Mouse (Mus musculus): ENCODE results near the gene Cd3eap. TPM values are rescaled to one million over a fixed set of nuclear protein-coding genes. Genes with fewer than 3 reads are reported as not detected.

Cd3eap gene
- polyA plus RNA-seq, 1 experiment: 5.2 TPM

DNA sequence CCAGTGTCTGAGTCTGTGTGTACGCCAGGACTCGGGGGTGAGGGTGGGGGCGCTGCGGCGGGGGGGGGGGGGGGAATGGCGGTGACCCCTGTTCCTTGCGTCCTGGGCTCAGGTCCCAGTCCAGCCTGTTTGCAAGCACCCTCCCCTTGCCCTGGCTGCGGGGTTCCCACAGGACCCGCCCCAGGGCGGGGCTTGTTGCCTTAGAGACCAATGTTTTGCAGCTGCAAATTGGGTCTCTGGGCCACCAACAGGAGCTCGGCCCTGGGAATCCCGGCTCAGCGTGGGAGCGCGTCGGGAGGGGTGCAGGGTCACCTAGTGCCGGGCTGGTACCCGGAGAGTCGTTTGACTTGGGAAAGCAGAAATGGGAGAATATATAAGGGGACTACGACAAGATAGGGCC, 32.9 kb downstream of the Cd3eap start:
- DNase-seq: peak; percentile 92
- H3K4me3 ChIP-seq (replicated peaks; ENCODE audit: extremely low read depth, low read depth, low read length): no peak overlapping the region
- H3K4me1 ChIP-seq (ENCODE audit: control insufficient read depth, insufficient read depth, low read length): peaks cover 6% of the 10 kb centered on the region
- TF ChIP-seq POLR2A (IDR thresholded peaks at IDR 0.05; ENCODE audit: borderline replicate concordance, extremely low read depth, low read depth, low read length): 0 out of 2 replicates have a peak, but pooled peaks have one; percentile 27
- TF ChIP-seq CTCF (IDR thresholded peaks at IDR 0.05; ENCODE audit: insufficient read depth, low read length): no peak
- under 1% methylated on average over 20 of the region's 20 CpGs for WGBS

DNA sequence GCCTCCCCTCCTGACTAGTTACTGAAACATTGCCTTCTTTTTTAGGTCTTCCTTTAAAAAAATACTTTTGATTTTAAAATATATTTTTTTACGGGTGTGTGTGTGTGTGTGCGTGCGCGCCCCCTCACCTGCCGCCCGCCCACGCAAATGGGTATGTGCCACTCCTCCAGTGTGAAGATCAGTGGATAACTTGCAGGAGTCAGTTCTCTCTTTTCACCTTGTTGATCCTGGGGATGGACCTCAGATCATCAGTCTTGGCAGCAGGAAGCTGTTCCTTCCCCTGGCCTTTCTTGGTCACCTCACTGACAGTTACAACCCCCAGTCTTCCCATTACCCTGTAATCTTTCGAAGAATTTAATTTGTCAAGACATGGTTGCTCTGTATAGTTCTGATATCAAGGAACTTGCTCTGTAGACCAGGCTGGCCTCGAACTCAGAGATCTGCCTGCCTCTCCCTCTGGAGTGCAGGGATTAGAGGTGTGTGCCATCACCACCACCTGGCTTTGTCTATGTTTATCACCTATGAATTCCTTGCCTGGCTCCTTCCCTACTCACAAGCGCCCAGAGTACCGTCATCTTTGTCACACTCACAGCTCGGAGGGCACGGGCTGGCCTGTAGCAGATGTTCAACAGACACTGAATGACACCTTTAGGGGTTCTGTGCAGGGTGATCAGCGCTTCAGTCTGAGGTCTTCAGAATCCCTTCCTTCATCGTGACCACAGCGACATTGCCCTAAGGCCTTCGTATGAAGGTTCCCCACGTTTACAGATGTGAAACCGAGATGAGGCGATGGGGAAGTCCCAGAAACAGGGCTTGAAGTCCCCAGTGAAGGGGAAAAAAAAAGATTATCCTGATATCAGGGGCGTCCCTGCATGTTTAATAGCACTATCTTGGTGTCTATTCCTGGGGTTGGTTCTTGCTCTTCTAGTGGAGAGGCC, 33.8 kb downstream of the Cd3eap start:
- no peak for DNase-seq
- TF ChIP-seq POLR2A (IDR thresholded peaks at IDR 0.05; ENCODE audit: borderline replicate concordance, extremely low read depth, low read depth, low read length) (no peak), CTCF (IDR thresholded peaks at IDR 0.05; ENCODE audit: insufficient read depth, low read length) (no peak)
- 67% methylated on average over 21 of the region's 21 CpGs for WGBS
- Histone ChIP-seq H3K4me1 (ENCODE audit: control insufficient read depth, insufficient read depth, low read length) (peaks cover 6% of the 10 kb centered on the region), H3K4me3 (replicated peaks; ENCODE audit: extremely low read depth, low read depth, low read length) (no peak overlapping the region)

DNA sequence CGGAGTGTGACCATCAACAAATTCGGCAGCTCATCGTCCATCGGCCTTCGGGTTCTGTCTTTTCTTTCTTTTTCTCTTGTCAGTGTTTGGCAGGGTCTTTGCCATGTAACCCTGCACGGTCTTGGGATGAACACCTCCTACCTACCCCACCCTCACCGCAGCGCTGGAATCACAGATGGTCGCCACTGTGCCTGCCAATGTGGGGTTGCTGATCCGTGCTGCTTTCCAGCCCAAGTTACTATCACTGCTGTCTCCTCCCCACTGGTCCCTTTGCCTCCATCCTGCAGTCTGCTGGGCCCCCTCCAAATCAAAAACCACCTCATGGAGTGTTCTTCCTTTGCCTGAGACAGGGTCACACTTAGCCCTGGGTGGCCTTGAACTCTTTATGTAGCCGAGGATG, 35.1 kb downstream of the Cd3eap start:
- no peak overlapping the region for H3K4me3 ChIP-seq (replicated peaks; ENCODE audit: extremely low read depth, low read depth, low read length)
- 81% methylated on average over 11 of the region's 11 CpGs for WGBS
- H3K4me1 ChIP-seq (ENCODE audit: control insufficient read depth, insufficient read depth, low read length): peaks cover 11% of the 10 kb centered on the region
- DNase-seq: no peak
- TF ChIP-seq POLR2A (IDR thresholded peaks at IDR 0.05; ENCODE audit: borderline replicate concordance, extremely low read depth, low read depth, low read length) (no peak), CTCF (IDR thresholded peaks at IDR 0.05; ENCODE audit: insufficient read depth, low read length) (no peak)

DNA sequence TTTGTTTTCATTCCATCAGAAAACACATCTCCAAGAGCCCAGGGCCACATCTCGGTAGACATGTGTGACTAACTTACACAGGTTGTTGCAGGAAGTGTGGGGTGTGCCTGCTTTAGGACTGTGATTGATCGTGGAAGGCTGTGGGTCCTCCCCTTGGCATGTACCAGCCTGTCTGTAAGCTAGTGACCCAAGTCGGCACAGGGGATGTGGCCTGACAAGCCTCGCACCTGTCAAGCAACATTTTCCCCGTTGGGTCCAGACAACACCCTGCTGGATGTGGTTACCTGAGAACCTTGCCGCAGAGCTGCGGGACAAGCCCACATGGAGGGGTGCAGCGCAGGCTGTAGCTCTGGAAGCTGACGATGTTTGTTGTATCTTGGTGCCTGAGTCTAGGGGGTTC, 36.8 kb downstream of the Cd3eap start:
- no peak for TF ChIP-seq CTCF (IDR thresholded peaks at IDR 0.05; ENCODE audit: insufficient read depth, low read length)
- no peak for TF ChIP-seq POLR2A (IDR thresholded peaks at IDR 0.05; ENCODE audit: borderline replicate concordance, extremely low read depth, low read depth, low read length)
- DNase-seq: no peak
- WGBS: 43% methylated on average over 9 of the region's 9 CpGs
- Histone ChIP-seq H3K4me3 (replicated peaks; ENCODE audit: extremely low read depth, low read depth, low read length) (no peak overlapping the region), H3K4me1 (ENCODE audit: control insufficient read depth, insufficient read depth, low read length) (peaks cover 12% of the 10 kb centered on the region)

DNA sequence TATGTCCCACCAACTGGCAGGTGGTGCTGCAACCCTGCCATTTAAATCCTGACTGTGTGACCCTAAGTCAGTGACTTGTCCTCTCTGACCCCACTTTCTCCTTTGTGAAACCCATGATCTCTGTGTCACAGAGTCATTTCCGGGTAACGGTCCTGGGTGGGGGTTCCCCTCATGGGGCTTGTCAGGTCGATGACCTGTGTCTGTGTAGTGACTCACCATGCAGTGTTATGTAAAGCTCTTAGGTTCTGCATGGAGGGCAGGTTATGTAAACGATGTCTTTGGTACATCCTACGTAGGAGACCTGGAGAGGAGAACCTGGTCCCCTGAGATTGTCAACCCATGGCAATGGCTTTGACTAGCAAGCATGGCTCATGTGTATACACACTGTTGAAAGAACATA, 37.8 kb downstream of the Cd3eap start:
- H3K4me3 ChIP-seq (replicated peaks; ENCODE audit: extremely low read depth, low read depth, low read length): no peak overlapping the region
- WGBS: 28% methylated on average over 5 of the region's 5 CpGs
- TF ChIP-seq CTCF (IDR thresholded peaks at IDR 0.05; ENCODE audit: insufficient read depth, low read length) (no peak), POLR2A (IDR thresholded peaks at IDR 0.05; ENCODE audit: borderline replicate concordance, extremely low read depth, low read depth, low read length) (no peak)
- H3K4me1 ChIP-seq (ENCODE audit: control insufficient read depth, insufficient read depth, low read length): peaks cover 14% of the 10 kb centered on the region
- DNase-seq: no peak

DNA sequence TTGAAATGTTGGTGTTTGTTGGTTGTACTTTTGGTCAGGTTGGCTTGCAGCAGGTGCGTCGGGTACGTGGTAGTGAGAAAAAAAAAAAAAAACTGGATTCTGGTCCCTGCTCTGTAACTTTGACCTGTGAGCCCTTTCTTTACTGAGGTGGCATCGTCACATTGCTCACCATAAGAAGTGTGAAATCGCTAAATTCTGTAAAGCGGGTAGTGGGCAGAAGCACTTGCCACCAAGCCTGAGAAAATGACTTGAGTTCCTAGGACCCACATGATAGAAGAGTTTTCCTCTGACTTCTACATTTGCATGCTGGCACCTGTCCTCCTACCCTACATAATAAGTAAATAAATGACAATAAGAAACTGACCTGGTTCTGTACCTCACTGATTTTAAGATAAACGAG, 38.6 kb downstream of the Cd3eap start:
- DNase-seq: no peak
- 36% methylated on average over 7 of the region's 7 CpGs for WGBS
- Histone ChIP-seq H3K4me3 (replicated peaks; ENCODE audit: extremely low read depth, low read depth, low read length) (no peak overlapping the region), H3K4me1 (ENCODE audit: control insufficient read depth, insufficient read depth, low read length) (peaks cover 12% of the 10 kb centered on the region)
- TF ChIP-seq CTCF (IDR thresholded peaks at IDR 0.05; ENCODE audit: insufficient read depth, low read length) (no peak), POLR2A (IDR thresholded peaks at IDR 0.05; ENCODE audit: borderline replicate concordance, extremely low read depth, low read depth, low read length) (no peak)

DNA sequence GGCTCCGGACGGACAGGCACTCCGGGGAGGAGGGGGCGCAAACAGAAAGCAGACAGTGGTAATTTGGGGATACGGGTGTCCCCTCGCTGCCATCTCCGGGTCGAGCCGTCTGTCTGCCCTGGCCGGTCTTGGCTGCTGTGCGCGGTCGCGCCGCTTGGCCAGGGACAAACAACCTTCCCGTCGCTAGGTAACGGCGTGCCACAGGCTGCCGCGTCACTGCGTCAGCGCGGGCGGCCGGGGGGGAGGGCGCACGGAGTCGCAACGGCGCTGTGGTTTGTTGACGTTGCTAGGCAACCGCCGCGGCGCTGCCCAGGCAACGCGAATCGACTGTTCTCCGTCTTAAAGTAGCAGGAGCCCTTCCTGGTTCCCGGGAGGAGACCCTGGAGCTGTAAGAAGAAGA, 39.4 kb downstream of the Cd3eap start:
- Histone ChIP-seq H3K4me1 (ENCODE audit: control insufficient read depth, insufficient read depth, low read length) (peaks cover 12% of the 10 kb centered on the region), H3K4me3 (replicated peaks; ENCODE audit: extremely low read depth, low read depth, low read length) (peak overlapping the region; percentile 58)
- TF ChIP-seq CTCF (IDR thresholded peaks at IDR 0.05; ENCODE audit: insufficient read depth, low read length) (no peak), POLR2A (IDR thresholded peaks at IDR 0.05; ENCODE audit: borderline replicate concordance, extremely low read depth, low read depth, low read length) (peak; percentile 69; the same call in 1 of the 2 replicates)
- WGBS: under 1% methylated on average over 41 of the region's 41 CpGs
- DNase-seq: peak; percentile 96

DNA sequence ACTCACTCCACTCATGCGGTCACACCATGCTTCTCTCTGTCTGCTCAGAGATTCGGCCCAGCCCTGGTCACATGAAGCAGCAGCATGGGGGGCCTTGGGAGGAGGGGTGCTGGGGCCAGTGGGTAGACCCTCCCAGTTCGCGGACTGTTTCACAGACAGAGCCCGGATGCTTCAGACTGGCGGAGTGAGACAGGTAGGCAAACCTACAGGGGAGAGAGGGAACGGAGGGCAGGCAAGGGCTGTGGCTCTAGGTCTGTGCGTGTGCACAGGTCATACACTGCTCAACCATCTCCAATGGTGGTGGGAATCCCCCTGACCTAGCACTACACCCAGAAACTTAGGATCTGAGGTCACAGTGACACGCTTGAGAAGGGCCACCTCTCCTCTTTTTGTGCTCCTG, 39.8 kb downstream of the Cd3eap start:
- WGBS: 23% methylated on average over 9 of the region's 9 CpGs
- peaks cover 12% of the 10 kb centered on the region for H3K4me1 ChIP-seq (ENCODE audit: control insufficient read depth, insufficient read depth, low read length)
- TF ChIP-seq POLR2A (IDR thresholded peaks at IDR 0.05; ENCODE audit: borderline replicate concordance, extremely low read depth, low read depth, low read length) (no peak), CTCF (IDR thresholded peaks at IDR 0.05; ENCODE audit: insufficient read depth, low read length) (no peak)
- peak overlapping the region; percentile 58 for H3K4me3 ChIP-seq (replicated peaks; ENCODE audit: extremely low read depth, low read depth, low read length)
- DNase-seq: no peak

DNA sequence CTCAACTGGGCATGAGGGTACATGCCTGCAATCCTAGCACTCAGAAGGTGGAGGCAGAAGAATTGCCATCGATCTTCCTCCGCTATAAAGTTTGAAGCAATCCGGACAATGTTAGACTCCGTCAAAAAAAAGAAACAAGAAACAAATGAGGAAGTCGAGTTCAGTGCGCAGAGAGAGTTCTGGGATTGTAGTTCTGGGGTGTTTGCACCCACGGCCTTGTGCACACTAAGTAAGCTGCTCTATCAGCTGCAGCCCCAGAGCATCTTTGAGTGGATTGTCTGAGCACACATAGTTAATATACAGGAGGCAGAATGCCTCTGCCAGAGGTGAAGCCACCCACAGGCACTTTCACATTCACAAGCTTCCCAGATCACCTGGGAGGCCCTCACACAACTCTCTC, 40.6 kb downstream of the Cd3eap start:
- WGBS: 70% methylated on average over 7 of the region's 7 CpGs
- H3K4me3 ChIP-seq (replicated peaks; ENCODE audit: extremely low read depth, low read depth, low read length): no peak overlapping the region

DNA sequence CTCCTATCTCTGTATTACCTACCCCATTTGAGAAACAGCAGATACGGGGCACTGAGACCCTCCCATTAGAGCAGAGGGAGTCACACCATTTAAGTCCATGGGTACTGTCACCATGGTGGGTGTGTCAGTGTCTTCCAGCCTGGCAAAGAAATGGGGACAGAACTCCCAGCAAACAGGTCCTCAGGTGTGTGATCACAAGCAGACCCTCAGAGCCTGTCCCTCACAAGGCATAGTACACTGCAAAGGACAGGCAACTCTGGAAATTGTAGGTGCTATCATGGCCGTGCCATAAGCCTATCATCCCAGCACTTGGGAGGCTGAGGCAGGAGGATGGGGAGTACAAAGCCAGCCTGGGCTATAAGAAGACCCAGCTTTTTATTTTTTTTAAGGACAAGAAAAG, 41.1 kb downstream of the Cd3eap start:
- no peak for DNase-seq
- H3K4me3 ChIP-seq (replicated peaks; ENCODE audit: extremely low read depth, low read depth, low read length): no peak overlapping the region
- 65% methylated on average over 2 of the region's 2 CpGs for WGBS
- no peak for TF ChIP-seq POLR2A (IDR thresholded peaks at IDR 0.05; ENCODE audit: borderline replicate concordance, extremely low read depth, low read depth, low read length)
- TF ChIP-seq CTCF (IDR thresholded peaks at IDR 0.05; ENCODE audit: insufficient read depth, low read length): no peak
- H3K4me1 ChIP-seq (ENCODE audit: control insufficient read depth, insufficient read depth, low read length): peaks cover 12% of the 10 kb centered on the region

More for the DNA sequence above, 40.6 kb downstream of the Cd3eap start:
- no peak for DNase-seq
- no peak for TF ChIP-seq POLR2A (IDR thresholded peaks at IDR 0.05; ENCODE audit: borderline replicate concordance, extremely low read depth, low read depth, low read length)
- no peak for TF ChIP-seq CTCF (IDR thresholded peaks at IDR 0.05; ENCODE audit: insufficient read depth, low read length)
- peaks cover 12% of the 10 kb centered on the region for H3K4me1 ChIP-seq (ENCODE audit: control insufficient read depth, insufficient read depth, low read length)
